Mouse (Mus musculus) lung, postnatal 36 days (tissue): ENCODE results near the gene Cfap298.

ENCODE experiments used
- DNase-seq: peaks from one replicate; pipeline ENCODE4 v3.0.0; 2022; ENCODE audit warnings: mixed read lengths

Cfap298 gene

DNA sequence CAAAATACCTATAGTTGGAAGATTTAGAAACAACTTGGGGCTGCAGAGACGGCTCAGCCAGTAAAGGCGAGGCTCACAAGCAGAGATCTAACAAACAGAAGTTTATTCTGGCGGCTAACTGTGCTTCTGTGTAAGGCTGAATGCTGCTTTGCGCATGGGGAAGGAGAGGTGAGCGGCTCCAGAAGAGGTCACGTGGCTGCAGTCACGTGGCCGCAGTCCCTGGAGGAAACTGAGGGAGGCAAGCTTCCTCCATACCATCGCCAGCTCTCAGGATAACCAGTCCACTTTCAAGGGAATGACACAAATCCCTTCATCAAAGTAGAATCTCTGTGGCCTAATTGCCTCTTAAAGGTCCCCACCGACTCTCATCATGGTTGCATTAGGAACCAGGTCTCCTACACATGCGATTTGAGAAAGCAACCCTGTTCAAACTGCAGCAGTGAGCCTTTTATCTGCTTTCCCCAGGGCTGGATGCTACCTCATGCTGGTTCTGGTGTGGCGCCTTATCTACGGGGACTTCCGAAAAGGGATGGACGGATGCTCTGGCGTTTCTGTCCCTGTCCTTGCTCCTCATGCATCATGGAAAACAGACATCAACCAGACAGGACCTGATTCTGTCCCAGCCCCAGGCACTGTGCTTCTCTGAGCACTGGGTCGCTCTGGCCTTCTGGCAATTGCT is 23.9 kb downstream of the Cfap298 start:
- DNase-seq: no peak

DNA sequence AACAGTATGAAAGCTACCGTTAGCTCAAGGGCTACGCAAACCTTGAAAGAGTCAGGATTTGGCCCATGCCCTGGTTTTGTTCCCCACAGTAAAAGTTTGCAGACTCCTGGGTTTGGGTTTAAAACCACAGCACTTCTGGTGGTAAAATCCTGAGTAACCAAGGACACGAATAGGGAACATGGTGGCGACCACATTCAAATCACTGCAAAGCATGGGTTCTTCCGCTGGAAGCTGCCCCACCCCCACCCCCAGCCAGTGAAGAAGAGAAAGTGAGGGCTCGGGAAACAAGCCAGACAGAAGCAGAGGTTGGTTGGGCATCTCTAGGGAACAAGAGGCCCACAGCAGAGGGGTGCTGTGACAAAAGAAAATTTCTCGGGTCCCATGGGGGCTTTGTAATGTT is 27.7 kb downstream of the Cfap298 start:
- DNase-seq: no peak

DNA sequence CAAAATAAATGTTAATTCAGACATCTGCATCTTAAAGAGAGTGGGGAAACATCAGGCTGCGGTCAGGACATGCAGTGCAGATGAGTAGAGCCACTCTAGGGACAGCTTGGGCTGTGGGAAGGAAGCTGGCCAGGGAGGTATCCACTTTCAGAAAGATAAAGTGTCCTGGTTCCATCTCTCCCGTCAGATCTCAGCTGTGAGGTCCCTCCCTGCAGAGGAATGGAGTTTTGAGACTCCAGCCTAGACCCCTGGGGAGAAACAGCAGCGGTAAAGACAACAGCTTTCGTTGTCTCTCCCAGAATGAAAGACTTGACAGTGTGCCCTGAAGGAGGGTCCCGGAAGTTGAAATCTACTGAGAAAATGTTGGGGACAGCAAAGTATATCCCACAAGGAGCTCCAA is 31.6 kb downstream of the Cfap298 start:
- no peak for DNase-seq

DNA sequence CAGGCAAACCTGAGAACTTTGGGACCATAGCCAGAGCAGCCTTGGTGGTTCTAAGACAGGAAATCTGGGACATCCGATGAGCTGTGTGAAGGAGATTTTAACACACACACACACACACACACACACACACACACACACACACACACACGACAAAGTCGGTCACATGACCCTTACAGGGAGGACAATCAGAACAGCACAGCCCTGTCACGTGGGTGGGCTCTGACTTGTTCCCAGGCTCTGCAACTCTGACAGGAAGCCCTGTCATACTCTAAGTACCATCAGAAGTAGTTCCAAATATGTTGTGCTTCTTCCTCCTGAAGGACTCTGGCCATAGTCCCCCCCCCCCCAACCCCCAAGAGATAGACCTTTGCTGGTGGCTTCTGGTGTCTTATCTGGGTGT is 33.5 kb downstream of the Cfap298 start:
- peak; percentile 26 for DNase-seq

DNA sequence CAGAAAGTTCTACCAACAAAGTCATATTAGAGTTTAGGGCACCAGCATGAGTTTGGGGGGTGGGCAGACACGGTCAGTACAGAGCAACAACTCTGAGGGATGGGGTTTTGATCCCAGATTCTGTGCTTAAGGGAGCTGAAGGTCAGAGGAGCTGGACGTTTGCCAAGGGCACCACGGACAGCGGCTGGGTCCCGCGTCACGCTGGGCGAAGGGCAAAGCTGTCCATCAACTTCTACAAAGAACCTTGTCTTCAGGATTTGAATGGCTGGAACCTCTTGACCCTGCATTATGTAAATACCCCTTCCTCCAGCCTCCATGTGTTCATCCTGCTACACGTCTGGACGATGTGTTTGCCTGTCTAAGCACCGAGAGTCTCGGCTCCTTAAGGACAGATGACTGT is 35.4 kb downstream of the Cfap298 start:
- no peak for DNase-seq

DNA sequence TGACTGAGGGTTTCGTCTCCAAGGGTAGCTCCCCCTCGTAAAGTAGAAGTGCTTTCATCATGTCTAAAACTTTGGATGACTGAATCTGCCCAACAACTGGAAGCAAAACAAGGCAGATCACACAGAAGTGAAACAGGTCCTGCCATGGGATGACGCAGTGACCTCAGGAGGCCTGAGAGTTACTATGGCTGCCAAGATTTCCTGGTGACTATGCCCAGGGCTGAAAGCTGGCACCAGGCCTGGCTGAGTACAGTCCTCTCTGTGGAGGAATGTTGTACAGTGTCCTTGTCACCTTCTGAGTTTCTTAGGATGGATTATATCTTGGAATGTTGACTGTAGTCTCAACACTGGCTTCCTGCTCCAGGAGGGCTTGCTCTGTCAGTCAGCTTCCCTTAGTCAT is 37.3 kb downstream of the Cfap298 start:
- DNase-seq: peak; percentile 42

DNA sequence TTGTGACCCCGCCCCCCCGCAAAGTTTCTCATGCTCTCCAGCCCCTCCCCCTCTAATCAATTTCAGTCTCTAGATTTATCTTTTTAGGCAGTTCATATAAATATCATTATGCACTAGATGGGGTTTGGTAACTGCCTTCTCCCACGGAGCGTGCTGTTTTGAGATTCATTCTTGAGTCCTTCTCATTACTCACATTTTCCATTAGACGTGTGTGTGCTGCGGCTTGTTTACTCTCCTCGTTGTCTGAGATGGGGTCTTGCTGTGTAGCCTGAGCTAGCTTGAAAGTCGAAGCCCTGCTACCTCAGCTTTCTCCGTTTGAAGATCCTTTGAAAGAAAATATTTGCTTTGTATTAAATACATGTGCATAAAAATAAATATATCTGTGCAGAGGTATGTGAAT is 41.1 kb downstream of the Cfap298 start:
- no peak for DNase-seq

DNA sequence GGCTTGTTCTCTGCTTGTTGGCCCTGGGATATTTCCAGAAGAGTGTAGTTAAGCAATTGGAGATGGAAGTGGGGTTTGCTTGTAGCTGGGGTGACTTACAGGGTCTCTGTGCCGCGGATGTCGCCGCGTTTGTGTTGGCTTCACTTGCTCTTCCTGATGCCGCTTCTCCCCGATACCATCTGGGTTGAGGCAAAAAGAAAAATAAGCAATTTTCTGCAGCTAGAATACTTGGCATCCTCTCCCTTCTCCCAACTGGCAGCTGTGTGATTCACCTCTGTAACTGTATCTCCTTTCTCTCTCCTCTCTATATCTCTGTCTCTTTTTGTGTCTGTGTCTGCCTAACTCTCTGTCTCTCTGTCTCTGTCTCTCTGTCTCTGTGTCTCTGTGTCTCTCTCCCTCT is 41.9 kb downstream of the Cfap298 start:
- no peak for DNase-seq

DNA sequence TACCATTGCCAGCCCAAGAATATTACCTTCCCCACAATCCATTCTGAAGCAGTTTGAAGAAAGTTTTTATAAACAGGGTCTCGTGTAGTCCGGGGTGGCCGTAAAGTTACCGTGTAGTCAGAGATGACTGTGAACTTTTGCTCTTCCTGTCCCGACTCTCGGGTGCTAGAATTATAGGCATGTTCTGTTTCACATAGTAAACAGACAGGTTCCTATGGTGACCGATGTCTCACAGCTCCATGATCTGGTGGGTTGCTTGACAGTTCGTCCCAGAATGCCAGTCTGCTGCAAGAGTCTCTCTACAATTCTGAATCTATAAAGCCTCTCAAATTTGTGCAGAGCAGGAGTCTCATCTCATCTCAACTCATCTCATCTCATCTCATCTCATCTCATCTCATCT is 42.8 kb downstream of the Cfap298 start:
- no peak for DNase-seq

DNA sequence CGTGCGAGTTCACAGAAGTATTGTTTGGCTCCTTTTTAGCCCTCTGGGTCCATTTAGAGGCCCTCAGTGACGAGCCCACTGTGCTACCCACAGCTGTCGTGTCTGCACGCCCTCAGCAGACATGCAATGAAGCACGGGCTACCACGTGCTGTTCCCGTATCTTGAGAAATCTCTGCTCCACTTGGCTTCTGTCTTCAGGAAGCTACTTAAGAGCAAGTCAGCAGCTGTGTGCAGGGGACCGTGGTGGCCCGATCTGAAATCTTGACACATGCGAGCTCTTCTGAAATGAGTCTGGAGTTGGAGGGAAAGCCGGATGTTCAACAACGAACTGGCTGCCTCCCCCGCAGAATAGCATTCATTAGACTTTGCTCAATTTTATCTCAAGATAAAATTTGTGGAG is 43.3 kb downstream of the Cfap298 start:
- peak; percentile 32 for DNase-seq

DNA sequence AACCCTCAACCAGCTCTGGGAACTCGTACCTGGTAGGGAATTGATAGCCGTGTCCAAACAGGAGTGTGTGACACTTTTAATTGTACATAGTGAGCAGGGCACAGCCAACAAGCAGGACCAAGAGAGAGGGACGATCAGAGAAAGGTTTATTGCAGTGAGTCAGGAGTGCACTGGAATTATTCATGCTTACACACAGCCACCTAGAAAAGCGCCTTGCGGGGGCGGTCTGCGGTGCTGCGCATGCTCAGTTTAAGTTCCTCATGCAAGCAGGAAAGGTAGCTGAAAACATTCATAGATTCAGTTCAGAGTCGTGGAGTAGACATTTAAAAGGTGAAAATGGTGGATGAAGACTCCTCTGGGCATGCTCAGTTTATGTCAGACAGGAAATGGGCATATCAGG is 44.2 kb downstream of the Cfap298 start:
- DNase-seq: no peak

DNA sequence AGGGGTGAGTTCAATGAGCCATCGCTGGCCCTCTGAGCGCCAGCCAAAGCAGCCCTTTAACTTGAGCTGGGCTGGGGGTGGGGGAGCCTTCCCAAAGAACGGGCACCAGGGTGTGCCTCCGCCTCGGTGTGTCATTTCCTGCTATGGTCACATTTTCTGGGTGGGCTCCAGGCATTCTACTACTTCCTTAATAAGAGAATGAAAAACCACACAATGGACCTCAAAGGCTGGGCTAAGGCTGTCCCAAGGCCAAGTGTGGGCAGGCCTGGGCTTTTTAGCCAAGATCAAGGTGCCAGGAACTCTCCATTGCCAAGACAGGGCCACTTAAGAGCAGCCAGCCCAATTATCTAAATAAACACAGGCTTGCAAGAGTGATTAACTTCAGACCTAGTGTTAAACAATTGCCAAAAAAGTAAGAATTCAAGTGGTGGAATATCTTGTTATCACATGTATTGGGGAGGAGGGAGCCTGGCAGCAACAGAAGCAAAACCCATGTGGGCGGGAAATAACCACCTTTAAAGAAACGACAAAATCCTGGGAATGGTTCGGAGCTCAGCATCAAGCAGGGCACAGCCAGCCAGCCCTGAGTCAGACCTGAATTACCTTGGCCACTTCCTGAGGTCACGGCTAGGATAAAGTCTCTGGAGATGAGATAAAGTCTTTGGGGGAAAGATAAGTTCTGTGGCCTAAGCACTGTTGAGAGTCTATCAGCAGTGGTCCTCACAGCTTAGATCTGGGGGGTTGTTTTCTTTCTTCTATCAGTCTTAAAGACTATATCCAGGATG is 48.9 kb downstream of the Cfap298 start:
- DNase-seq: peak; percentile 85

DNA sequence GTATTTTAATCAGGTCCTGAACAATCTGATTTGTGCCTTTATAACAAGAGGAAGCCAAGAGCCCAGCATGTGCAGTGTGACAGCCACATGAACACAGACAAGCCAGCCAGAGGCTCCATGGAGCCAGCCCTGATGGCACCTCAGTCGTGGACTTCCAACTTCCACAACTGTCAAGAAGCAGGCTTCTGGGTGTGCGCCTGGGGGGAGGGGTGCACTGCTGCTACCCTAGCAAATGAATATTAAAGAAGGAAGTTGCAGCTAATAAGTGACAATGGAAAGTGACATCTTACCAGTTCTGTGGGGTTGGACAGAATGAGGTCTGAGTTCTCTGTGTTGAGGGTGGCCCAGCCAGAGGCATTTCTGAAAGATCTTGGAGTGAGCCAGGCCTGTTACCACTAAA is 49.6 kb downstream of the Cfap298 start:
- no peak for DNase-seq

DNA sequence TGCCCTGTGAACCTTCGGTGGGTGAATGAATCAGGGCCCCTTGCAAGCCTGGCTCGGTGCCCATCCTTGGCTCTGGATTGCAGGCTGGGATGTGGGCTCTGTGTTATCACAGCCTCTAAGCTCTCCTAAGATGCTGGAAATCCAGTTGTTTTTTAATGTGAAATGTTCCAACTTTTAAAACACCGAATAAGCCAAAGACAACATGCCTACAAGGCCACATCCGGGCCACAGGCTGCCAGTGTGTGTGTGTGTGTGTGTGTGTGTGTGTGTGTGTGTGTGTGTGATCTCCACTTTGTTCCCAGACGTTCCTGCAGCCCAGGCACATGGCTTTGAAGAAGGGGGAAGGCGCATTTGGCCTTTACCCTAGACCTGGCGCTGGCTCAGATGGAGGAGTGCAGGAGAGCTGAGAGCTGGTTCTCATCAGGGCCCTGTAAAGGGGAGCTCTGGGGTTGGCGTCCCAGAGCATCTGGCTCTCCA is 52.4 kb downstream of the Cfap298 start:
- DNase-seq: no peak

DNA sequence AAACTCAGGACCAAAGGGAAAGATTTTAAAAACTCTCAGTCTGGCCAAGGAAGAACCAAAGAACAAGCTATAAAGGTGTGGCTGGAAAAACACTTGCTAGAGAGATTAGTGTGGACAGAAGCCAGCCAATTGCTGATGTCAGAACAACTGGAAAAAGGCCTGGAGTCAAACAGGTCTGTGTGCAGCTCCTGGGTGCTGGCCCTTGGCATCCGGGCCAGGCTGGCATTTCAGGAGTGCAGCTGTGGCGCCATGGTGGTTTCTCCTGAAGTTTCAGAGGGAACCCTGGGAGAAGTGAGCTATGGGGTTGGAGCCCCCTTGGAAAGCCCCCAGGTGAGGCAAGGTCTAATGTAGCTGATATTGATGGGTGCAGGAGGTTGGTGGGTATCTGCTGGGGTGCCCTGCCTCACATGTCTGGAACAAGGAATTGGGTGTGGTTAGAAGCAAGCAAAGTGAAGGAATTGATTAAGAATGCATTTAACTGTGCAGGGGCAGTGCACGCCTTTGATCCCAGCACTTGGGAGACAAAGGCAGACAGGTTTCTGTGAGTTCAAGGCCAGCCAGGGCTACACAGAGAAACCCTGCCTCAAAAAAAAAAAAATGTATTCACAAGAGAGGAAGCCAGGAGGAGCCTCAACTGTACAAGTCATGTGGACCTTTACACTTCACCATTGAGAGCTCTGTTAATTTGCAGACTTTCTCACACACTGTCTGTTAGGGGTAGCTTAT is 56.6 kb downstream of the Cfap298 start:
- DNase-seq: peak; percentile 25
